Mouse (Mus musculus): ENCODE results near the gene Usp8. TPM values are rescaled to one million over a fixed set of nuclear protein-coding genes. Genes with fewer than 3 reads are reported as not detected.

Usp8 gene
- polyA plus RNA-seq (2014; fragmentation: Nextera tagmentation; extraction: Ambion mirVana) = 36.9 and 42.0 TPM in 2 replicates

GRCm38 (mm10) chr2:126706759-126707437, at the start of gene Usp8:
Gene Usp8 (plus strand): TSS chr2:126707328.
- 0 out of 2 replicates have a peak, but pooled peaks cover 4% of the 10 kb centered on the region for H3K36me3 ChIP-seq (ENCODE audit: control insufficient read depth, insufficient read depth, low read length)
- peak within 1 kb of the TSS; percentile 88 for H3K4me2 ChIP-seq (ENCODE audit: low read length)
- H3K27ac ChIP-seq (ENCODE audit: low read depth) = peak within 1 kb of the TSS; percentile 64; the same call in 1 of the 2 replicates
- ATAC-seq (replicated peaks; ENCODE audit: low FRiP score, low TSS enrichment, low read depth) = peak; percentile 99
- peak; percentile 98 for DNase-seq (ENCODE audit: low spot score)
- peak within 1 kb of the TSS; percentile 86 for H3K9ac ChIP-seq (ENCODE audit: low read length)
- 2% methylated on average over 47 of the region's 47 CpGs for WGBS
- H3K4me1 ChIP-seq (replicated peaks; ENCODE audit: control insufficient read depth, insufficient read depth, low read length) = peaks cover 8% of the 10 kb centered on the region
- peak within 1 kb of the TSS; percentile 68 for H3K4me3 ChIP-seq (ENCODE audit: low read depth, low read length)
- no peaks in the 10 kb centered on the region for H3K27me3 ChIP-seq (replicated peaks; ENCODE audit: control insufficient read depth, insufficient read depth, low read length)
- no peaks in the 10 kb centered on the region for H3K9me3 ChIP-seq (ENCODE audit: control insufficient read depth, low read length)

GRCm38 (mm10) chr2:126663481-126663880, 43.6 kb upstream of the Usp8 start:
- H3K36me3 ChIP-seq (ENCODE audit: control insufficient read depth, insufficient read depth, low read length) = no peaks in the 10 kb centered on the region
- H3K4me3 ChIP-seq (ENCODE audit: low read depth, low read length) = no peak overlapping the region
- H3K9ac ChIP-seq (ENCODE audit: low read length) = no peak overlapping the region
- 57% methylated on average over 4 of the region's 4 CpGs for WGBS
- H3K27me3 ChIP-seq (replicated peaks; ENCODE audit: control insufficient read depth, insufficient read depth, low read length) = no peaks in the 10 kb centered on the region
- no peaks in the 10 kb centered on the region for H3K4me1 ChIP-seq (replicated peaks; ENCODE audit: control insufficient read depth, insufficient read depth, low read length)
- ATAC-seq (replicated peaks; ENCODE audit: low FRiP score, low TSS enrichment, low read depth) = no peak
- no peak overlapping the region for H3K4me2 ChIP-seq (ENCODE audit: low read length)
- H3K9me3 ChIP-seq (ENCODE audit: control insufficient read depth, low read length) = no peaks in the 10 kb centered on the region
- no peak for DNase-seq (ENCODE audit: low spot score)
- no peak overlapping the region for H3K27ac ChIP-seq (ENCODE audit: low read depth)

GRCm38 (mm10) chr2:126665984-126666383, 41.1 kb upstream of the Usp8 start:
- H3K4me2 ChIP-seq (ENCODE audit: low read length) = no peak overlapping the region
- H3K9ac ChIP-seq (ENCODE audit: low read length) = no peak overlapping the region
- WGBS = 90% methylated on average over 3 of the region's 3 CpGs
- no peaks in the 10 kb centered on the region for H3K27me3 ChIP-seq (replicated peaks; ENCODE audit: control insufficient read depth, insufficient read depth, low read length)
- no peaks in the 10 kb centered on the region for H3K9me3 ChIP-seq (ENCODE audit: control insufficient read depth, low read length)
- H3K36me3 ChIP-seq (ENCODE audit: control insufficient read depth, insufficient read depth, low read length) = no peaks in the 10 kb centered on the region
- ATAC-seq (replicated peaks; ENCODE audit: low FRiP score, low TSS enrichment, low read depth) = no peak
- H3K4me3 ChIP-seq (ENCODE audit: low read depth, low read length) = no peak overlapping the region
- 0 out of 2 replicates have a peak, but pooled peaks cover 3% of the 10 kb centered on the region for H3K4me1 ChIP-seq (replicated peaks; ENCODE audit: control insufficient read depth, insufficient read depth, low read length)
- H3K27ac ChIP-seq (ENCODE audit: low read depth) = no peak overlapping the region
- no peak for DNase-seq (ENCODE audit: low spot score)

- H3K4me2 ChIP-seq (ENCODE audit: low read length) = no peak overlapping the region
- no peak overlapping the region for H3K27ac ChIP-seq (ENCODE audit: low read depth)
- 85% methylated on average over 5 of the region's 5 CpGs for WGBS
- peaks cover 19% of the 10 kb centered on the region for H3K4me1 ChIP-seq (replicated peaks; ENCODE audit: control insufficient read depth, insufficient read depth, low read length)
- DNase-seq (ENCODE audit: low spot score) (no peak), ATAC-seq (replicated peaks; ENCODE audit: low FRiP score, low TSS enrichment, low read depth) (no peak)
- H3K4me3 ChIP-seq (ENCODE audit: low read depth, low read length) = no peak overlapping the region
- no peaks in the 10 kb centered on the region for H3K27me3 ChIP-seq (replicated peaks; ENCODE audit: control insufficient read depth, insufficient read depth, low read length)
- no peaks in the 10 kb centered on the region for H3K9me3 ChIP-seq (ENCODE audit: control insufficient read depth, low read length)
- H3K9ac ChIP-seq (ENCODE audit: low read length) = no peak overlapping the region
- no peaks in the 10 kb centered on the region for H3K36me3 ChIP-seq (ENCODE audit: control insufficient read depth, insufficient read depth, low read length)
Measured at GRCm38 (mm10) chr2:126668621-126669252, 38.4 kb upstream of the Usp8 start.

GRCm38 (mm10) chr2:126673317-126674242, 33.5 kb upstream of the Usp8 start:
- Histone ChIP-seq H3K27ac (ENCODE audit: low read depth) (peak overlapping the region; percentile 100; the same call in 1 of the 2 replicates), H3K9me3 (ENCODE audit: control insufficient read depth, low read length) (no peaks in the 10 kb centered on the region), H3K9ac (ENCODE audit: low read length) (peak overlapping the region; percentile 98), H3K4me1 (replicated peaks; ENCODE audit: control insufficient read depth, insufficient read depth, low read length) (peaks cover 21% of the 10 kb centered on the region), H3K4me2 (ENCODE audit: low read length) (peak overlapping the region; percentile 93), H3K4me3 (ENCODE audit: low read depth, low read length) (peak overlapping the region; percentile 96), H3K27me3 (replicated peaks; ENCODE audit: control insufficient read depth, insufficient read depth, low read length) (no peaks in the 10 kb centered on the region), H3K36me3 (ENCODE audit: control insufficient read depth, insufficient read depth, low read length) (peaks cover 2% of the 10 kb centered on the region; the same call in 1 of the 2 replicates)
- 60% methylated on average over 13 of the region's 13 CpGs for WGBS
- DNase-seq (ENCODE audit: low spot score) (no peak), ATAC-seq (replicated peaks; ENCODE audit: low FRiP score, low TSS enrichment, low read depth) (no peak)

GRCm38 (mm10) chr2:126674441-126675168, 32.5 kb upstream of the Usp8 start:
- no peaks in the 10 kb centered on the region for H3K27me3 ChIP-seq (replicated peaks; ENCODE audit: control insufficient read depth, insufficient read depth, low read length)
- under 1% methylated on average over 75 of the region's 77 CpGs for WGBS
- ATAC-seq (replicated peaks; ENCODE audit: low FRiP score, low TSS enrichment, low read depth) (peak; percentile 67), DNase-seq (ENCODE audit: low spot score) (peak; percentile 80)
- H3K36me3 ChIP-seq (ENCODE audit: control insufficient read depth, insufficient read depth, low read length) = peaks cover 2% of the 10 kb centered on the region; the same call in 1 of the 2 replicates
- no peaks in the 10 kb centered on the region for H3K9me3 ChIP-seq (ENCODE audit: control insufficient read depth, low read length)
- peaks cover 18% of the 10 kb centered on the region for H3K4me1 ChIP-seq (replicated peaks; ENCODE audit: control insufficient read depth, insufficient read depth, low read length)
- peak overlapping the region; percentile 96 for H3K4me3 ChIP-seq (ENCODE audit: low read depth, low read length)
- peak overlapping the region; percentile 100 for H3K27ac ChIP-seq (ENCODE audit: low read depth)
- peak overlapping the region; percentile 93 for H3K4me2 ChIP-seq (ENCODE audit: low read length)
- peak overlapping the region; percentile 98 for H3K9ac ChIP-seq (ENCODE audit: low read length)

- Histone ChIP-seq H3K9me3 (ENCODE audit: control insufficient read depth, low read length) (peaks cover 2% of the 10 kb centered on the region), H3K9ac (ENCODE audit: low read length) (peak overlapping the region; percentile 98), H3K36me3 (ENCODE audit: control insufficient read depth, insufficient read depth, low read length) (peaks cover 5% of the 10 kb centered on the region; the same call in 1 of the 2 replicates), H3K27ac (ENCODE audit: low read depth) (peak overlapping the region; percentile 100), H3K4me2 (ENCODE audit: low read length) (peak overlapping the region; percentile 82), H3K27me3 (replicated peaks; ENCODE audit: control insufficient read depth, insufficient read depth, low read length) (no peaks in the 10 kb centered on the region), H3K4me1 (replicated peaks; ENCODE audit: control insufficient read depth, insufficient read depth, low read length) (peaks cover 18% of the 10 kb centered on the region), H3K4me3 (ENCODE audit: low read depth, low read length) (peak overlapping the region; percentile 96)
- ATAC-seq (replicated peaks; ENCODE audit: low FRiP score, low TSS enrichment, low read depth) (peak; percentile 91), DNase-seq (ENCODE audit: low spot score) (peak; percentile 96)
- WGBS = under 1% methylated on average over 99 of the region's 99 CpGs
Measured at GRCm38 (mm10) chr2:126675169-126676121, 31.7 kb upstream of the Usp8 start.

Data from intestine, embryonic 14.5 days (tissue).